Mouse (Mus musculus) intestine, embryonic 16.5 days (tissue): ENCODE measurements around the gene Ccnt2. TPM values are rescaled to one million over a fixed set of nuclear protein-coding genes. Genes with fewer than 3 reads are reported as not detected.

Source experiments
- ATAC-seq: fragments of 200-750 bp; cut with Nextera tagmentation; 2 replicates; pipeline ENCODE4 v1.8.0; 2017; ENCODE audit warnings: moderate TSS enrichment, moderate library complexity
- H3K27ac ChIP-seq: fragments of 300-500 bp; sonication (generic); 2 replicates; pipeline ENCODE4 v1.5.1; 2014; ENCODE audit warnings: mild to moderate bottlenecking, low read length
- H3K27me3 ChIP-seq: fragments of 300-500 bp; sonication (generic); replicated peaks from 2 replicates; pipeline ENCODE4 v1.6.1; 2014; ENCODE audit warnings: low read length, control low read depth, mixed read lengths; ENCODE audit not compliant: control insufficient read depth, insufficient read depth
- H3K36me3 ChIP-seq: fragments of 300-500 bp; sonication (generic); 2 replicates; pipeline ENCODE4 v1.6.1; 2014; ENCODE audit warnings: low read length, control low read depth; ENCODE audit not compliant: control insufficient read depth, insufficient read depth
- H3K4me1 ChIP-seq: fragments of 300-500 bp; sonication (generic); 2 replicates; pipeline ENCODE4 v1.6.1; 2014; ENCODE audit warnings: low read length, control low read depth, mixed read lengths; ENCODE audit not compliant: control insufficient read depth, insufficient read depth
- H3K4me2 ChIP-seq: fragments of 300-500 bp; sonication (generic); 2 replicates; pipeline ENCODE4 v1.6.1; 2014; ENCODE audit warnings: low read depth, low read length, control low read depth
- H3K4me3 ChIP-seq: fragments of 300-500 bp; sonication (generic); 2 replicates; pipeline ENCODE4 v1.5.1; 2014; ENCODE audit warnings: mild to moderate bottlenecking, low read length
- H3K9ac ChIP-seq: fragments of 300-500 bp; sonication (generic); 2 replicates; pipeline ENCODE4 v1.6.1; 2014; ENCODE audit warnings: low read depth, low read length
- H3K9me3 ChIP-seq: fragments of 300-500 bp; sonication (generic); 2 replicates; pipeline ENCODE4 v1.6.1; 2016; ENCODE audit warnings: low read length, control low read depth; ENCODE audit not compliant: control insufficient read depth
- WGBS: fragments of 180-500 bp; shearing (Covaris S2); extraction: QIAGEN DNeasy Blood & Tissue Kit; methylation state at CpG from one replicate; pipeline ENCODE4 v1.1.7; 2014; 5-methylcytosine and 5-hydroxymethylcytosine counted together
- polyA plus RNA-seq: library from polyadenylated mRNA; unstranded; fragments of >200 nt; fragmentation: Nextera tagmentation; extraction: Ambion mirVana; gene quantifications from 2 replicates; pipeline ENCODE4 v1.2.1, GENCODE M21; 2015

The Ccnt2 gene
- polyA plus RNA-seq = 47.8 and 51.5 TPM in 2 replicates

DNA sequence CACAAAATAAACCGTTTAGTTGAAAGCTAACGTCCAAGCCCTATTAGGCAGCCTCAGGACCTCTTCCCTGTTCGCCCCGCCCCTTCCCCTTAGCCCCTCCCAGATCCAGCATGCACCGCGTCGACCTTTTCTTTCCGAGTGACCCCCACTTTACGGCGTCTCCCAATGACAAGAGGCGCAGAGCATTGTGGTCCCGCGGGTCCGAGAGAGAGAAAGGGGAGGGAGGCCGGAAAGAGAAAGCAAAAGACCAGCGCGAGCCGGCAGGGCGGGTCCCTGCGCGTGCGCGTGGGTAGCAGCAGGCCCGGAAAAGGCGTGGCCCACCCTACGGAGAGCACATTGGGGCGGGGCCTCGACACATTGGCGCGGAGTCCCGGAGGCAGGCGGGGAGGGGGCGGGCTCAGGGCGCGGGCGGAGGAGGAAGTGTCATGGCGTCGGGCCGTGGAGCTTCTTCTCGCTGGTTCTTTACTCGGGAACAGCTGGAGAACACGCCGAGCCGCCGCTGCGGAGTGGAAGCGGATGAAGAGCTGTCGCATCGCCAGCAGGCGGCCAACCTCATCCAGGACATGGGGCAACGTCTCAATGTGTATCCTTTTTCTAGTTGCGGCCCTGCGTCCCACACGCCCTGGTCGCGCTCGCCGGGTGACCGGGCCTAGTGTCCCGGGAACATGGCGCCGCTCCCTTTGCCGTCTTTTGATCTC lies at the start of gene Ccnt2:
Gene Ccnt2 (plus strand): TSS at position 362 of the 698 bp plus-strand sequence.
- ATAC-seq = peak; percentile 99
- peak within 1 kb of the TSS; percentile 77 for H3K4me2 ChIP-seq
- H3K9ac ChIP-seq = peak within 1 kb of the TSS; percentile 92
- no peaks in the 10 kb centered on the region for H3K36me3 ChIP-seq
- H3K4me3 ChIP-seq = peak within 1 kb of the TSS; percentile 97
- H3K9me3 ChIP-seq = no peaks in the 10 kb centered on the region
- H3K27me3 ChIP-seq = no peaks in the 10 kb centered on the region
- H3K4me1 ChIP-seq = peaks cover 8% of the 10 kb centered on the region
- peak within 1 kb of the TSS; percentile 96 for H3K27ac ChIP-seq
- WGBS = under 1% methylated on average over 62 of the region's 63 CpGs

DNA sequence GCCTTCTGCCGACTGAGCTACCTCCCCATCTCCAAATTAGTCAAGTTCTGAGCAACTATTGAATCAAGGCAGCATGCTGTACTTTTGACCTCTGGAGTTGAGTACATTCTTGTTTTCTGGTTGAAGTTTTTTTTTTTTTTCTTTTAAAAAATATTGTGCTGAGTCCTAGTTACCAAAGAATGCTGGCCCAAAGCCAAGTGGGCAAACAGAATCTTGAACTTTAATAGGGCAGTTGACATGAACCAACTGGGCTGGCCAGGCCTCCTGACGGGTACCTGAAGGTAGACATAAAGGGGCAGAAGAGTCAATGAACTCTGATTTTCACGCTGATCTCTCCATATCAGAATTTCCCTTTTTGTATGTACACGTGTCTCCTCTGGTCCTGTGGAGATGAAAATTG lies 44.9 kb upstream of the Ccnt2 start, which contains the start of gene Acmsd:
Gene Acmsd (plus strand): TSS at position 318 of the 400 bp plus-strand sequence.
- H3K36me3 ChIP-seq = no peaks in the 10 kb centered on the region
- H3K27me3 ChIP-seq = no peaks in the 10 kb centered on the region
- no peak within 1 kb of the TSS for H3K4me3 ChIP-seq
- 89% methylated on average over 4 of the region's 4 CpGs for WGBS
- ATAC-seq = no peak
- H3K9ac ChIP-seq = no peak within 1 kb of the TSS
- no peak within 1 kb of the TSS for H3K4me2 ChIP-seq
- no peak within 1 kb of the TSS for H3K27ac ChIP-seq
- H3K9me3 ChIP-seq = 0 out of 2 replicates have a peak, but pooled peaks cover 3% of the 10 kb centered on the region
- H3K4me1 ChIP-seq = no peaks in the 10 kb centered on the region

DNA sequence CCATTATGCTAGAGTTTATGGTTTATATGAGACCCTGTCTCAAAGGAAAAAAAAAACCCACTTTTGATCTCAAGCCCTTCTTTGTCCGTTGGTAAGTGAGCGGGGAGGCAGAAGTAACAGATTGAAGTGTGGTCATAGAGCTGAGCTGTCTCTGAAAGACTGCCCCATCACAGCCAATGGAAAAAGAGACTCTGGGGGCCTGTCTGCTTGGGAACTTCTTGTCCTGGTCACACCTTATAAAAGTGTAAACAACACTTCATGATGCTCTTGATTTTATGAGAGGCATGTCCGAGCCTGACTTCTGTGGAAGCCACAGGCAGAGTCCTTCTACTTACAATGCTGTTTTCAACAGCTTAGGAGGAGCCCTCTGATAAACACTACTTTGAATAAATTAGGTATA lies 42.9 kb upstream of the Ccnt2 start:
- no peak overlapping the region for H3K27ac ChIP-seq
- 0 out of 2 replicates have a peak, but pooled peaks cover 3% of the 10 kb centered on the region for H3K9me3 ChIP-seq
- no peaks in the 10 kb centered on the region for H3K36me3 ChIP-seq
- H3K4me2 ChIP-seq = no peak overlapping the region
- no peak overlapping the region for H3K9ac ChIP-seq
- no peak overlapping the region for H3K4me3 ChIP-seq
- ATAC-seq = no peak
- 48% methylated on average over 3 of the region's 3 CpGs for WGBS
- no peaks in the 10 kb centered on the region for H3K4me1 ChIP-seq
- no peaks in the 10 kb centered on the region for H3K27me3 ChIP-seq

DNA sequence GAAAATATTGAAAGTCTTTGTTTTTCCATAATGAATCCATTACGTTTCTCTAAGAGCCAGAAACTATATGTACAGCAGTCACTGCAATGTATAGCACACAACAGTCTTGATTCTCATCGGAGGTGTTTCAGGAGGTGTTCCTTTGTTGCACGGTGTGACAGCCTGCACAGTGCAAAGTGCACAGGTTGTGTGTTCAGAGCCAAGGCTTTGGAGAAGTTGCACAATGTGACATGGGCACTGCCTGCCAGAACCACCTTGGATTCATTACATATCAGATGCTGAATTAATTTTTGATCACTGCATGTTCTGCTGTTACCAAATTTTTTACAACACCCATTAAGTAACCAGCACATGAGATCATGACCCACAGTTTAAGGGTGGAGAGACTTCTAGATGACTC lies 41.5 kb upstream of the Ccnt2 start:
- no peaks in the 10 kb centered on the region for H3K36me3 ChIP-seq
- H3K4me3 ChIP-seq = no peak overlapping the region
- H3K27me3 ChIP-seq = no peaks in the 10 kb centered on the region
- 0 out of 2 replicates have a peak, but pooled peaks cover 3% of the 10 kb centered on the region for H3K9me3 ChIP-seq
- H3K27ac ChIP-seq = no peak overlapping the region
- H3K4me1 ChIP-seq = no peaks in the 10 kb centered on the region
- no peak for ATAC-seq
- 91% methylated on average over 3 of the region's 3 CpGs for WGBS
- H3K9ac ChIP-seq = no peak overlapping the region
- no peak overlapping the region for H3K4me2 ChIP-seq

DNA sequence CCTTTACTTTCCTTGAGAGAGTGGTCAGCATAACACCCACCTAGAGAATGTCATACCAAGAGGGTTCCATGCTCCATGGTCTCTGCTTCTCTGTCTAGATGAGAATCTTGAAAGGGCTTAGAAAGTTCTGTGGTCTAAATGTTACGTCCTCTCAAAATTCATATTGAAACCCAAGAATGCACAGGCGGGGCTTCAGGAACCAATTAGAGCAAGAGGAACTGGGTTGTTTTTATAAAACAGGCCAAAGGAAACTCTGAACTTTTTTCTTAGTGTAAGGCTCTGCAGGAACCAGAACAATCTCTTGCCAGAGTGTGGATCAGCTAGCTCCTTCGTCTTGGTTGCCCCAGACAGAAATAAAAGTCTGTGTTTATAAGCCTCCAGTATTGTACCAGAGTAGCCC lies 41.1 kb upstream of the Ccnt2 start:
- ATAC-seq = no peak
- no peaks in the 10 kb centered on the region for H3K27me3 ChIP-seq
- 71% methylated on average over 3 of the region's 3 CpGs for WGBS

DNA sequence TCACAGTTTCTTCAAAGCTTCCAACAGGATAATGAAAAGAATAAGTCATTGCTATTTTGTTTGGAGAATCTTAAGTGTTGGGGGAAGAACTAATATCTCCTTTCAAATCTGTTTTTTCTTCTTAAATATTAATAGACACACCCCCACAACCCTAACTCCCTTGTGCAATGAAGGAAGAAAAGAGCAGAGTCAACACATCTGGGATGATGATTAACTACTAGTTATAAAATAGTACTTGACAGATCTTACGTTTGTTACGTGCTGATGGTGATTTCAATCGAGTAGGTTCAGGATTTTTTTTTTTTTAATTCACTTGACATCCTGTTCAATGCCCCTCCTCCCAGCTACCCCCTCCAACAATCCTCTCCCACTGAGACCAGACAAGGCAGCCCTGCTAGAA lies 38.6 kb upstream of the Ccnt2 start:
- H3K9me3 ChIP-seq = no peaks in the 10 kb centered on the region
- ATAC-seq = no peak
- H3K4me2 ChIP-seq = no peak overlapping the region
- no peaks in the 10 kb centered on the region for H3K36me3 ChIP-seq
- no peaks in the 10 kb centered on the region for H3K27me3 ChIP-seq
- no peaks in the 10 kb centered on the region for H3K4me1 ChIP-seq
- no peak overlapping the region for H3K27ac ChIP-seq
- no peak overlapping the region for H3K9ac ChIP-seq
- H3K4me3 ChIP-seq = no peak overlapping the region
- 52% methylated on average over 3 of the region's 3 CpGs for WGBS

More for the DNA sequence above, 41.1 kb upstream of the Ccnt2 start:
- H3K9ac ChIP-seq = no peak overlapping the region
- H3K4me2 ChIP-seq = no peak overlapping the region
- H3K9me3 ChIP-seq = 0 out of 2 replicates have a peak, but pooled peaks cover 3% of the 10 kb centered on the region
- no peak overlapping the region for H3K4me3 ChIP-seq
- no peaks in the 10 kb centered on the region for H3K36me3 ChIP-seq
- H3K27ac ChIP-seq = no peak overlapping the region
- H3K4me1 ChIP-seq = no peaks in the 10 kb centered on the region

DNA sequence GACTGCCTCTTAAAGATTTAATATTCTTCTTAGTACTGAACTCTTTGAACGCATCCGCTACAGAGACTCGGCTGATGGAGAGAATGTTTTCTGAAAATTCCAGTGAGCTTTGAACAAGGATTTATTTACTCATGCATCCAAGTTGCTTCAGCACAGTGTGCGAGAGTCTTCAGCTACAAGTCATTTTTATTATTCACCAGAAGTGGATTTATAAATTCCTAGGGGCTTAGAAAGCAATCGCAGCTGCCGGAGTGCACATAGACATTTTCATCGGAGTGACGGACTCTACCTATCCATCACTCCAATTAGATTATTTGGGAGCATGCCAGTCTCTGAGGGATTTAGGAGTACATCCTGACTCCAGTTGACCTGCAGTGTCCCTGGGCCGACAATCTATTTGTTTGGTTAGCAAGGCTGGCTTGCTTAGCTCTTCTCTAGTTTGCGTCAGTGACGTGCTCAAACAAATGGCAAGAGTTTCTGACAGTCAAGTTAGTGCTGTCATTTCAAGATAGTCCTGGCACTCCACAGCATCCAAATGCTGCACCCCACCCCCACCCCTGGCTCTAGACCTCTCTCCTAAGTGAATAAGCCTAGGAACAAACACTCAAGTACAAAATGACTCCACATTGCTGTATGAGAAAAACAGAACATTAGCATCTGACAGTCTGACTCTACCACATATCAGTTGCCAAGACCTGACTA lies 23.4 kb upstream of the Ccnt2 start:
- no peak overlapping the region for H3K27ac ChIP-seq
- no peaks in the 10 kb centered on the region for H3K27me3 ChIP-seq
- no peaks in the 10 kb centered on the region for H3K9me3 ChIP-seq
- no peak for ATAC-seq
- no peak overlapping the region for H3K4me2 ChIP-seq
- no peak overlapping the region for H3K9ac ChIP-seq
- no peaks in the 10 kb centered on the region for H3K4me1 ChIP-seq
- H3K36me3 ChIP-seq = no peaks in the 10 kb centered on the region
- H3K4me3 ChIP-seq = no peak overlapping the region
- 39% methylated on average over 11 of the region's 11 CpGs for WGBS

DNA sequence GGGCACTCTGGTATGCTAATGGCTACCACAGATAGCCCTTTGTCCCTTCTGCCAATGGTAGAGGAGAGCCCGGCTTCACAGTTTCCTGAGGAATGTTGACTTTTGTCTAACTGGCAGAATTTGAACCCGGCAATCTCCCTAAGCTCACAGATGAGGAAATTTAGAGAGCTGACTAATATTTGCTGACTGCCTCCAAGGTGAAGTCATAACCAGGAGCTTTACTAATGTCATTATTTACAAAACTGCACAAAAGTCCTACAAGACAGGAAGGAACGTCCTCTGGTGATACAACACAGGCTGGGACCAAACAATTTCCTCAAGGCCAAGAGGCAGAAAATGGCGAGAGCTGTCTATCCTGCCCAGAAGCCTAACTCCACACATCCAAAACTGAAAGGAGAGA lies 18.2 kb upstream of the Ccnt2 start:
- no peaks in the 10 kb centered on the region for H3K4me1 ChIP-seq
- H3K9ac ChIP-seq = no peak overlapping the region
- H3K36me3 ChIP-seq = no peaks in the 10 kb centered on the region
- H3K9me3 ChIP-seq = no peaks in the 10 kb centered on the region
- 37% methylated on average over 4 of the region's 4 CpGs for WGBS
- H3K4me3 ChIP-seq = no peak overlapping the region
- H3K4me2 ChIP-seq = no peak overlapping the region
- no peak for ATAC-seq
- H3K27me3 ChIP-seq = no peaks in the 10 kb centered on the region
- H3K27ac ChIP-seq = no peak overlapping the region

DNA sequence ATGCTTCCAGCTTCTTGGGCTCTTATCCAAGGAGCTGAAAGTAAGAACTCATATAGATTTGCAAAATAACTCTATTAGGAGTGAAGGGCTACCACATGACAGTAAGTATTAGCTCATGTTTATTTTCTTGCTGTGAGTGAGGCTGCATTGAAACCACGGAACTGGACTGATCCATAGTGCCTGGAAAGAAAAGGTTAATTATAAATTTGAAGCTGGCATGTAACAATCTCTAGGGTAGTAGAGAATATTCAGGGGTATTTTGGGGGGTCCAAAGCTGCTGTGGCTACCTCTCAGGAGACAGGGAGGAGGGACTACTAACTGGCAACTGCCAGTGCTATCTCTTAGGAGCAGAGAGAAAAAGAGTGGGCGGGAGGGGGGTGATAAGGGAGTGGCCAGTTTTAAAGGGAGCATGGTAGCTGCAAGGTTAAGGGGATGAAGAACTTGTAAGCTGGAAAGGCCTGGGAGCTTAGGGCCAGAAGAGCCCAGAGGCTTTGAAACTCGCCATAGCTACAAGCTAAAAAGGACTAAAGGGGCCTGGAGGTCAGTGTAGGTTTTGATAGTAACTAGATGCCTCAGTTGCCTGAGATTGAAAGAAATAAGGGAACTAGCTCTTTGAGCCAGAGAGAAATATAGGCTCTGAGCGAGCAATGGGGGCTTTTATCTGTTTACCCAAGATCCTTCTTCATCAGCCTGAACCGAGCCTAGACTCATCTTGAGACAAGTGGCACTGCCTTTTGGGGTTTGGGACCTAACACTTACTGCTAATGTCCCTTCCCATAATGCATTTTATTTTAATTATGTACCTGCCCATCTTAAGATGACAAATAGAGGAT lies 17.4 kb upstream of the Ccnt2 start:
- 66% methylated on average over 5 of the region's 5 CpGs for WGBS
- ATAC-seq = peak; percentile 78
- Histone ChIP-seq H3K36me3 (no peaks in the 10 kb centered on the region), H3K4me2 (no peak overlapping the region), H3K9me3 (no peaks in the 10 kb centered on the region), H3K27ac (no peak overlapping the region), H3K9ac (no peak overlapping the region), H3K27me3 (no peaks in the 10 kb centered on the region), H3K4me1 (no peaks in the 10 kb centered on the region), H3K4me3 (no peak overlapping the region)
